Mouse (Mus musculus) olfactory bulb, adult 2 months (tissue): ENCODE data around the gene Jmjd1c.

ENCODE experiments used
- CTCF ChIP-seq: fragments of 200-500 bp; IDR thresholded peaks from 2 replicates; pipeline ENCODE4 v1.5.1; 2012; ENCODE audit warnings: low read depth, mild to moderate bottlenecking, low read length, moderate library complexity; ENCODE audit not compliant: insufficient read depth
- POLR2A ChIP-seq: fragments of 200-500 bp; IDR thresholded peaks from 2 replicates; pipeline ENCODE4 v1.6.1; 2012; ENCODE audit warnings: mild to moderate bottlenecking, low read depth, low read length, moderate library complexity; ENCODE audit not compliant: insufficient read depth

- no peak for TF ChIP-seq POLR2A
- no peak for TF ChIP-seq CTCF
Observed at GRCm38 (mm10) chr10:67201769-67202168, 105.8 kb downstream of the Jmjd1c start.
